Mouse (Mus musculus) lung, postnatal 4 days (tissue): ENCODE data around the gene Atrnl1.

Source experiments
- DNase-seq, 2 experiments: peaks; one replicate each; pipeline ENCODE4 v3.0.0; 2021

The Atrnl1 gene

GRCm38 (mm10) chr19:57926941-57927471 lies 316.2 kb downstream of the Atrnl1 start:
- DNase-seq, result no peak

- DNase-seq, result no peak
Observed at GRCm38 (mm10) chr19:57927566-57928523, 317.0 kb downstream of the Atrnl1 start.

GRCm38 (mm10) chr19:57931626-57932025 lies 320.8 kb downstream of the Atrnl1 start:
- no peak for DNase-seq

DNA sequence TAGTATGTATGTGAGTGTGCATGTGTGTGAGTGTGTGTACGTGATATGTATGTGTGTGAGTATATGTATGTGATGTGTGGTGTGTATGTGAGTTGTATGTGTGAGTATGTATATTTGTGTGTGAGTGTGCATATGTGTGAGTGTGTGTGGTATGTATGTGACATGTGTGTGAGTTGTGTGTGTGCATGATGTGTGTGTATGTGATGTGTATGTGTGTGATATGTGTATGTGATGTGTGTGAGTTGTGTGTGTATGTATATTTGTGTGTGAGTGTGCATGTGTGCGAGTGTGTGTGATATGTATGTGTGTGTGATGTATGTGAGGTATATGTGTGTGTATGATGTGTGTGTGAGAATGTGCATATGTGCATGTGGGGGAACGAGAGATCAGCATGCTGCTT lies 326.0 kb downstream of the Atrnl1 start:
- DNase-seq, result no peak

DNA sequence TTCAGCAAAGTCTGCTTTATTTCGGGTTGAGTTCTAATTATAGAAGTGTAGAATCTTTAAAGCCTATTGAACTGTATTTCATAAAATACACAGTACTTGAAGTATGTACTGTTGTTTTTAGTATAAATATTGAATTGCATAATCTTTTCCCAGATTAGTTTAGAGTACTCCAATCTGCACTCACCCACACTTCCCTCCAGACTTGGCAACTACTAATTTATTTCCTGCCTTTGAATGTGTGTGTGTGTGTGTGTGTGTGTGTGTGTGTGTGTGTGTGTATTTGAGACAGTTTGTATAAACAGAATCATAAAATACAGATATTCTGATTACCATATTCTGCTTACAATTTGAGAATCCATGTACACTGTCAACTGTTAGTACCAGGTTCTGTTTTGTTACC lies 328.3 kb downstream of the Atrnl1 start:
- DNase-seq, result peak in 1 of 2 experiments; percentile 27

- peak in 1 of 2 experiments; percentile 30 for DNase-seq
Observed at GRCm38 (mm10) chr19:57941529-57941928, 330.7 kb downstream of the Atrnl1 start.

- no peak for DNase-seq
Observed at GRCm38 (mm10) chr19:57942281-57942680, 331.4 kb downstream of the Atrnl1 start.

DNA sequence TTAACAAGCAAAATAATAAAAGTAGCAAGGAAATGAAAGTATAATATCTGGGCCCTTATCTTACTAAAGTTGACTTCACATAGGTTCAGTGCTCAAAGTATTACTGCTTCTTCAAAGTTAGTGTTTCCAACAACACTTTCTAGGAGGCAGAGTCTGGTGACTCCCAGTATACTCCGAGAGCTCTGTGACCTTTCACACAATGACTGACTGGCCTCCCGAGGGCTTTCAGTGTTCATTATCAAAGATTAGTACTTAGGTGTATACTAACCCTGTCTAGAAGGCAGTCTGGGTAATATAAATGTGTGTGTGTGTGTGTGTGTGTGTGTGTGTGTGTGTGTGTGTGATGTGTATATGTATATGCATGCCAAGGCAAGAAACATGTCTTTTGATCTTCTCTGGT lies 332.5 kb downstream of the Atrnl1 start:
- DNase-seq, result no peak

GRCm38 (mm10) chr19:57944680-57945079 lies 333.8 kb downstream of the Atrnl1 start:
- DNase-seq, result no peak

DNA sequence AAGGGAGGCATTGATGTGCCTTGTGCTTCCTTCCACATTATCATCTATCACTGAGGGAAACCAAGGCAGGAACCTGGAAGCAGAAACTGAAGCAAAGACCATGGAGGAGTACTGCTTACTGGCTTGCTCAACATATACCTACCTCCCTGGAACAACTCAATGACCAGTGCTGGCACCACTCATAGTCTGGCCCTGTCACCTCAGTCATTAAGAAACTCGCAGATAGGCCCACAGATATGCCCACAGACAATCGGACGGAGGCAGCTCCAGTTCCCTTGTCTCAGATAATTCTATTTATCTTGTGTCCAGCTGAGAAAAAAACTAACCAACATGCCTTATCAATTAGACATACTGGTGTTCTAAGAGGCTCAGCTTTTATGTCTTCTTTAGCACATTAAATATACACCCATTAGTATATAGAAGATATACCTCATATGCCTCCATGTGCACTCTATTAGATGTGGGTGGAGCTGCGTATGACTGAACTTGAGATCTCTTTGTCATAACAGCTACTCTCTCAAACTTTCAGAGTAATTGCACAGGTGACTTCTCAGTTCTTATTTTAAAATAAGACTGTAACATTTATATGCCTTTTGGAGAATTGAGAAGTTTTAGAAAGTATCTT lies 334.9 kb downstream of the Atrnl1 start:
- no peak for DNase-seq

- DNase-seq, result no peak
Observed at GRCm38 (mm10) chr19:57948489-57948888, 337.7 kb downstream of the Atrnl1 start.

DNA sequence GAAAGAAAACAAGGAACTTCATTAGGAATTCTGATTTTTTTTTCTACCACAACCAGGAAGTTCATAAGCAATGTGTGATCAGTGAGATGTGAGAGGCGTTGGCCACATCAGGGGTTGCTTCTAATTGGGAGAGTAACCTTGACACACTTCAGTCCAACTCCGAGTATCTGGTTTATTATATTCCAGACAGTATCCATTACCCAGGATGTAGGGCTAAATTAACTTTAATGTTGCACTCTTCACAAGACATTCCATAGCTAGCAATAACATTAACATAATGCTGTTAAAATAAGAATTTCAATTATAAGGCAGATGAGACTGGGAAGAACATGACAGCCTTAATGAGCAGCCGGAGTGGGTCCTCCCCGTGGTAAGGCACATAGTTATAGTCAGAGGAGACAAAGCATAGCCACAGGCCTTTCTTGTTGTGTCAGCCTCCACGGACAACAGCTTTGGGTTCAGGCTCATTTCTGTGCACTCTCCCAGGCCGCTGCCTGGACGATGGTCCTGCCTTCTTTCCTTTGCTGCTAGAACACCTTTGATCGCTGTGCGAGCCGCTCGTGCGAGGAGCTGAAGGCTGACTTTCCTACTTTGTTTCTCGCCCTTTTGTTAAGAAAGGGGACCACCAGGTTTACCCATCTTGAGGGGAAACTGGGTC lies 338.6 kb downstream of the Atrnl1 start:
- no peak for DNase-seq

GRCm38 (mm10) chr19:57954131-57954530 lies 343.3 kb downstream of the Atrnl1 start:
- DNase-seq, result no peak

GRCm38 (mm10) chr19:57956459-57956858 lies 345.6 kb downstream of the Atrnl1 start:
- no peak for DNase-seq

GRCm38 (mm10) chr19:57957363-57957762 lies 346.5 kb downstream of the Atrnl1 start:
- DNase-seq, result no peak

- DNase-seq, result no peak
Observed at GRCm38 (mm10) chr19:57958154-57958553, 347.3 kb downstream of the Atrnl1 start.

DNA sequence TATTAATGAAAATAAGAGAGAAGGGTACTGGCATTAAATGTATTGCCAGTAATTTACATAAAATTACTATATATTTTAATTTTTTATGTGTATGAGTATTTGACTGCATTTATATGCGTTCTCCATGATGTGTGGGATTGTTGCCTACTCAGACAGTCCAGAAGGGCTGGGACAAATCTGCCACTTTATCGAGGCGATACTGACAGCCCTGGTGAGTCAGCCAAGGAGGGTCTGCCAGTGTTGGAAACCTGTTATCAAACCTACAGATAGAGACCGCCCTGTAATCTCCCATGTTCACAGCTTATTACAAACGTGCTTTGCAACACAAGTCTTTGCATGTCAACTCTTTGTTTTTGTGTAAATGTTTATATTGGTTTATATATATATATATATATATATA lies 347.9 kb downstream of the Atrnl1 start:
- no peak for DNase-seq

DNA sequence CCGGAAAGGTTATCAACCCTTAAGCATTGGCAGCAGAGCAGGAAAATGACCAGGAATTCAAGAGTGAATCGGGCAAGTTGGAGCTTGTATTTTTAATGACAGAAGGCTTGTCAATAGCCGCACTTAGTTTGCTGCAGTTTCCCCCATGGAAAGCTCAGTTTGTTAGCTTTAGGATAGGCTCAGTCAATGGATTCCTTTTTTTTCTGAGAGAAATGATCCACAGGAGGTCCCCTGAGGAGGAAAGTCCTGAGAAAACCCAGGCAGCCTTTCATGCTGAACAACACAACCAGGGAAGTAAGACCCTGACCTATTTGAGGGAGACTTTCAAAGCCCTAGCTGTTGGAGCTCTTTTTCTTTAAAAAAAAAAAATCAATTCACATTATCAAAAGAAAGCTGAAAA lies 350.5 kb downstream of the Atrnl1 start:
- no peak for DNase-seq

GRCm38 (mm10) chr19:57961738-57962640 lies 351.2 kb downstream of the Atrnl1 start:
- no peak for DNase-seq

GRCm38 (mm10) chr19:57963874-57964273 lies 353.0 kb downstream of the Atrnl1 start:
- DNase-seq, result no peak

GRCm38 (mm10) chr19:57969766-57970165 lies 358.9 kb downstream of the Atrnl1 start:
- DNase-seq, result no peak

DNA sequence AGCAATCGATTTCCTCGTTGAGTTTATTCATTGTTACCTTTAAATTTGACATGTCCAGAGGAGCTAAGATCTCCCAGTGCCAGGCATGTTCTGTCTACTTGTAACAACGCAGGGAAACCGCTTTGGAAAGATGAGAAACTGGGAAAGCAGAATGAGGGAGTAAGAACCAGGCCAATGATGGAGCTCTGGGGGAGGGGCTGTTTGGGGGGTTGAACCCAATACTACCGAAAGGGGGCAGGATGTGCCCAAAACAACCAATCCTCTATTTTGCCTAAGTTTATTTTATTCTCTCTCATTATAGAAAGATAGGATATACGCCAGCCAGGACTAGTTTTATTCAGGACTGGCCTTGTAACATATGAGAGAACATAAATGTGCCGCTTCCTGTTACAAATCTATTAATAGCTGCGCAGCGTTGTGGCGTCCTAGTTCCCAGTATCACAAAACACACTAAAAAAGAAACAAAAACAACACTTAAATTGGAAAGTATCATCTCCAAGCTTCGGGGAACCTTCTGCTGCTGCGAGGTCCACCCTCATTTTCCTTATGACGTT lies 359.6 kb downstream of the Atrnl1 start:
- no peak for DNase-seq
